Mouse (Mus musculus): ENCODE data around the gene Igdcc4. TPM values are rescaled to one million over a fixed set of nuclear protein-coding genes. Genes with fewer than 3 reads are reported as not detected.

Gene Igdcc4
- total RNA-seq, 1 experiment = 8.8 TPM

DNA sequence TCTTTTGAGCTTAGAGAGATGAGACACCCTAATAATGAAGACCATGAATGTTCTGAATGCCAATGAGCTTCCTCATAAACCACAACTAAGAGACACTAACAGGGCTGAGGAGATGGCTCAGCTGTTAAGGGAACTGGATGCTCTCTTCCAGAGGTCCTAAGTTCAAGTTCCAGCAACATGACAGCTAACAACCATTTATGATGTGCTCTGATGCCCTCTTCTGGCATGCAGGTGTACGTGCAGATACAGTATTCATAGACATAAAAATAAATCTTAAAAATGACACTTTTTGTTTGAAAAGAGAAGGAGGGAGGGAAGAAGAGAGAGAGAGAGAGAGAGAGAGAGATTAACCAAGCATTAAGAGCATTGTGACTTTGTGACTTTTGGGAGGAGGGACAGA, 63.6 kb downstream of the Igdcc4 start:
- TF ChIP-seq HCFC1 (IDR thresholded peaks at IDR 0.05; ENCODE audit: borderline replicate concordance, insufficient read depth, low read length) (no peak), MAFK (IDR thresholded peaks at IDR 0.05; ENCODE audit: insufficient read depth, low read depth, low read length) (no peak), ZC3H11A (IDR thresholded peaks at IDR 0.05; ENCODE audit: borderline replicate concordance, low read depth, low read length) (no peak; the same call in 1 of the 2 replicates), CHD2 (IDR thresholded peaks at IDR 0.05; ENCODE audit: low read depth, low read length) (no peak), ZNF384 (IDR thresholded peaks at IDR 0.05; ENCODE audit: low read depth, low read length) (no peak)
- no peak overlapping the region for H3K9ac ChIP-seq (ENCODE audit: insufficient read depth, low read depth, low read length, poor library complexity, severe bottlenecking)
- DNase-seq (ENCODE audit: low read depth, low spot score) = no peak
- H3K9me3 ChIP-seq (ENCODE audit: control insufficient read depth, insufficient read depth, low read depth, low read length) = no peaks in the 10 kb centered on the region
- no peak overlapping the region for H3K27ac ChIP-seq (ENCODE audit: insufficient read depth, low read depth, low read length, poor library complexity, severe bottlenecking)
- in situ Hi-C loops (cut with MboI; ENCODE audit: low sequenced_read_pairs in 2 of 2, unreplicated experiment in 2 of 2) = no loop called here
- H3K4me1 ChIP-seq (ENCODE audit: control insufficient read depth in 2 of 2, insufficient read depth in 2 of 2, low read length in 2 of 2, poor library complexity in 1 of 2) = peaks cover 10 to 21% of the 10 kb centered on the region in 2 experiments; a peak in 3 of 4 replicates
- no peaks in the 10 kb centered on the region for H3K36me3 ChIP-seq (ENCODE audit: control insufficient read depth, insufficient read depth, low read length, poor library complexity, severe bottlenecking)
- H3K4me3 ChIP-seq (ENCODE audit: insufficient read depth in 1 of 2, low read depth in 1 of 2, low read length in 2 of 2, poor library complexity in 1 of 2, severe bottlenecking in 1 of 2) = no peak overlapping the region

DNA sequence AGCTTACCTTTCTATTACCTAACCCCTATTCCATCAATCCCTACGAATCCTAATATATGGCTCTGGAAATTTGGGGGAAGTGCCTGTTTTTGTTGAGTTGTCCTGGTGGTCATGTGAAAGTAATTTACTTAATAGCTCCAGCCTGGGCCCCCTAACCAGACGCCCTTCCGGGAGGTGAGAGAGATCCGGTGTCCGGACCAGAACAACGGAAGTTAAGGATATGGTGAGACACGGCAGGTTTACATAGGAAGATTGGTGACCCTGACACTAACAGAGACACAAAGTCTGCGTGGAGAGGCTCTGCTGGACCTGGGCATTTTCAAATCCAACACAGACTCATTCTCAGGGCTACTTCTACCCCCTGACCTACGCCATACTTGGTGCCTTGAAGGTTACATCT, 65.1 kb downstream of the Igdcc4 start:
- H3K4me1 ChIP-seq (ENCODE audit: control insufficient read depth in 2 of 2, insufficient read depth in 2 of 2, low read length in 2 of 2, poor library complexity in 1 of 2) = peaks cover 8 to 19% of the 10 kb centered on the region in 2 experiments; a peak in 3 of 4 replicates

DNA sequence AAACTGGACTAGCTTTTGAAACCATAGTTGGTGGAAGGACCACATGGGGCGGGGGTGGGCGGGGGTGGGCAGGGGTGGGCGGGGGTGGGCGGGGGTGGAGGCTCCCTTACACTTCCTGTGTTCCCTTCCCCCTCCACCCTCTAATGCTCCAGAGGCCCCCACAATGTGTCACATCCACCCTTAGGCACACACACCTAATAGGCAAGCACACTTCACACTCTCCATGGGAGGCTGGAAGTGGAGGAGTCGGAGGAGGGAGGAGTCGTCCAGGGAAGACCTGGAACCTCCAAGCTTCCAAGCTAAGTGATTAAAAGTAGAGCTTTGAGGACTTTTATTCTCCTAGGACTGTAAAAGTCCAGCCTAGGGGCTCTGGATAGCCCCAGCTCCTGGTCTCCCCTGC, 67.2 kb downstream of the Igdcc4 start:
- Histone ChIP-seq H3K36me3 (ENCODE audit: control insufficient read depth, insufficient read depth, low read length, poor library complexity, severe bottlenecking) (no peaks in the 10 kb centered on the region), H3K4me3 (ENCODE audit: insufficient read depth in 1 of 2, low read depth in 1 of 2, low read length in 2 of 2, poor library complexity in 1 of 2, severe bottlenecking in 1 of 2) (no peak overlapping the region), H3K4me1 (ENCODE audit: control insufficient read depth in 2 of 2, insufficient read depth in 2 of 2, low read length in 2 of 2, poor library complexity in 1 of 2) (peaks cover 6 to 12% of the 10 kb centered on the region in 2 experiments; a peak in 3 of 4 replicates), H3K27ac (ENCODE audit: insufficient read depth, low read depth, low read length, poor library complexity, severe bottlenecking) (no peak overlapping the region), H3K9me3 (ENCODE audit: control insufficient read depth, insufficient read depth, low read depth, low read length) (no peaks in the 10 kb centered on the region), H3K9ac (ENCODE audit: insufficient read depth, low read depth, low read length, poor library complexity, severe bottlenecking) (no peak overlapping the region)
- DNase-seq (ENCODE audit: low read depth, low spot score) = no peak
- in situ Hi-C loops (cut with MboI; ENCODE audit: low sequenced_read_pairs in 2 of 2, unreplicated experiment in 2 of 2) = no loop called here
- TF ChIP-seq ZNF384 (IDR thresholded peaks at IDR 0.05; ENCODE audit: low read depth, low read length) = no peak
- TF ChIP-seq MAFK (IDR thresholded peaks at IDR 0.05; ENCODE audit: insufficient read depth, low read depth, low read length) = no peak
- TF ChIP-seq CHD2 (IDR thresholded peaks at IDR 0.05; ENCODE audit: low read depth, low read length) = no peak
- TF ChIP-seq ZC3H11A (IDR thresholded peaks at IDR 0.05; ENCODE audit: borderline replicate concordance, low read depth, low read length) = no peak
- no peak for TF ChIP-seq HCFC1 (IDR thresholded peaks at IDR 0.05; ENCODE audit: borderline replicate concordance, insufficient read depth, low read length)

More for the DNA sequence above, 65.1 kb downstream of the Igdcc4 start:
- TF ChIP-seq ZC3H11A (IDR thresholded peaks at IDR 0.05; ENCODE audit: borderline replicate concordance, low read depth, low read length) (no peak), CHD2 (IDR thresholded peaks at IDR 0.05; ENCODE audit: low read depth, low read length) (no peak), MAFK (IDR thresholded peaks at IDR 0.05; ENCODE audit: insufficient read depth, low read depth, low read length) (no peak), ZNF384 (IDR thresholded peaks at IDR 0.05; ENCODE audit: low read depth, low read length) (no peak), HCFC1 (IDR thresholded peaks at IDR 0.05; ENCODE audit: borderline replicate concordance, insufficient read depth, low read length) (no peak)
- H3K4me3 ChIP-seq (ENCODE audit: insufficient read depth in 1 of 2, low read depth in 1 of 2, low read length in 2 of 2, poor library complexity in 1 of 2, severe bottlenecking in 1 of 2) = no peak overlapping the region
- H3K27ac ChIP-seq (ENCODE audit: insufficient read depth, low read depth, low read length, poor library complexity, severe bottlenecking) = no peak overlapping the region
- H3K9me3 ChIP-seq (ENCODE audit: control insufficient read depth, insufficient read depth, low read depth, low read length) = no peaks in the 10 kb centered on the region
- in situ Hi-C loops (cut with MboI; ENCODE audit: low sequenced_read_pairs in 2 of 2, unreplicated experiment in 2 of 2) = no loop called here
- H3K36me3 ChIP-seq (ENCODE audit: control insufficient read depth, insufficient read depth, low read length, poor library complexity, severe bottlenecking) = no peaks in the 10 kb centered on the region
- no peak overlapping the region for H3K9ac ChIP-seq (ENCODE audit: insufficient read depth, low read depth, low read length, poor library complexity, severe bottlenecking)
- DNase-seq (ENCODE audit: low read depth, low spot score) = no peak

DNA sequence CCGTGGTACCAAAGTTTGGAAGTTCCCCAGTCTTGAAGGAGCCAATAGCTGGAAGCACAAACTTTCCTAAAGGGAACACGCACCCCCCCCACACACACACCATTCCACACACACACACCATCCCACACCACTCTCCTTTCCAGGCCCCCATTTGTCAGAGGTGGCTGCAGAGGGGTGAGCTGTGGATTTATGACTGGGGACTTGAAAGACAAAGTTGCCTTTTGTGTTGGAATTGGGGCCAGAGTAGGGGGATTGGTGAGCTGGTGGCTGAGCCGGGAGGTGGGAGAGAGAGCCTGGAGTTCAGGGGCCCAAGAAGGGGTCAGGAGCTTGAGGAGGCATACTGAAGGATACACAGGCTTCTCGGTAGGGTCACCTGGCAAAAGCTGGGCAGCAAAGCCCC, 67.7 kb downstream of the Igdcc4 start:
- Histone ChIP-seq H3K4me3 (ENCODE audit: insufficient read depth in 1 of 2, low read depth in 1 of 2, low read length in 2 of 2, poor library complexity in 1 of 2, severe bottlenecking in 1 of 2) (no peak overlapping the region), H3K9ac (ENCODE audit: insufficient read depth, low read depth, low read length, poor library complexity, severe bottlenecking) (no peak overlapping the region), H3K4me1 (ENCODE audit: control insufficient read depth in 2 of 2, insufficient read depth in 2 of 2, low read length in 2 of 2, poor library complexity in 1 of 2) (peaks cover 4 to 12% of the 10 kb centered on the region in 2 experiments; a peak in 3 of 4 replicates), H3K36me3 (ENCODE audit: control insufficient read depth, insufficient read depth, low read length, poor library complexity, severe bottlenecking) (no peaks in the 10 kb centered on the region), H3K9me3 (ENCODE audit: control insufficient read depth, insufficient read depth, low read depth, low read length) (no peaks in the 10 kb centered on the region), H3K27ac (ENCODE audit: insufficient read depth, low read depth, low read length, poor library complexity, severe bottlenecking) (no peak overlapping the region)
- TF ChIP-seq CHD2 (IDR thresholded peaks at IDR 0.05; ENCODE audit: low read depth, low read length) (no peak), ZC3H11A (IDR thresholded peaks at IDR 0.05; ENCODE audit: borderline replicate concordance, low read depth, low read length) (no peak), MAFK (IDR thresholded peaks at IDR 0.05; ENCODE audit: insufficient read depth, low read depth, low read length) (no peak), HCFC1 (IDR thresholded peaks at IDR 0.05; ENCODE audit: borderline replicate concordance, insufficient read depth, low read length) (no peak), ZNF384 (IDR thresholded peaks at IDR 0.05; ENCODE audit: low read depth, low read length) (no peak)
- no peak for DNase-seq (ENCODE audit: low read depth, low spot score)
- in situ Hi-C loops (cut with MboI; ENCODE audit: low sequenced_read_pairs in 2 of 2, unreplicated experiment in 2 of 2) = no loop called here
